Mouse (Mus musculus): ENCODE measurements around the gene Nlrp10.

- no peak for TF ChIP-seq POLR2A (IDR thresholded peaks at IDR 0.05; ENCODE audit: insufficient read depth, low read depth, low read length)
- TF ChIP-seq CTCF (IDR thresholded peaks at IDR 0.05; ENCODE audit: insufficient read depth, low read depth, low read length): no peak
Measured at GRCm38 (mm10) chr7:108949301-108949700, 19.3 kb upstream of the Nlrp10 start.

Data from olfactory bulb, adult 2 months (tissue).